Mouse (Mus musculus) stomach, postnatal 0 days (tissue): ENCODE data around the gene Ddx24. TPM values are rescaled to one million over a fixed set of nuclear protein-coding genes. Genes with fewer than 3 reads are reported as not detected.
A peak's percentile ranks its signal among the peaks of the same experiment; 100 is the strongest.

Experiments
- ATAC-seq: fragments of 200-750 bp; cut with Nextera tagmentation; 2 replicates; pipeline ENCODE4 v1.8.0; 2017; ENCODE audit not compliant: low FRiP score, low TSS enrichment
- DNase-seq: peaks from one replicate; pipeline ENCODE4 v3.0.0-alpha.2; 2016; ENCODE audit warnings: low spot score
- H3K27ac ChIP-seq: fragments of 300-500 bp; sonication (generic); replicated peaks from 2 replicates; pipeline ENCODE4 v1.5.1; 2014; ENCODE audit warnings: mild to moderate bottlenecking, control low read depth
- H3K27me3 ChIP-seq: fragments of 300-500 bp; sonication (generic); 2 replicates; pipeline ENCODE4 v1.6.1; 2014; ENCODE audit warnings: low read length; ENCODE audit not compliant: control insufficient read depth, insufficient read depth
- H3K36me3 ChIP-seq: fragments of 300-500 bp; sonication (generic); 2 replicates; pipeline ENCODE4 v1.6.1; 2014; ENCODE audit warnings: low read length, mixed read lengths; ENCODE audit not compliant: control insufficient read depth, insufficient read depth
- H3K4me1 ChIP-seq: fragments of 300-500 bp; sonication (generic); replicated peaks from 2 replicates; pipeline ENCODE4 v1.6.1; 2014; ENCODE audit warnings: antibody characterized with exemption; ENCODE audit not compliant: control insufficient read depth, insufficient read depth
- H3K4me2 ChIP-seq: fragments of 300-500 bp; sonication (generic); replicated peaks from 2 replicates; pipeline ENCODE4 v1.6.1; 2014; ENCODE audit warnings: low read depth, mild to moderate bottlenecking, control low read depth, moderate library complexity
- H3K4me3 ChIP-seq: fragments of 300-500 bp; sonication (generic); 2 replicates; pipeline ENCODE4 v1.5.1; 2014; ENCODE audit warnings: low read depth, low read length, control low read depth
- H3K9ac ChIP-seq: fragments of 300-500 bp; sonication (generic); 2 replicates; pipeline ENCODE4 v1.6.1; 2014; ENCODE audit warnings: mild to moderate bottlenecking, low read length, control low read depth, mixed read lengths
- H3K9me3 ChIP-seq: fragments of 300-500 bp; sonication (generic); 2 replicates; pipeline ENCODE4 v1.6.1; 2016; ENCODE audit warnings: low read length; ENCODE audit not compliant: control insufficient read depth
- CTCF ChIP-seq: IDR thresholded peaks from 2 replicates; pipeline ENCODE4 v1.5.1; 2016; ENCODE audit warnings: antibody characterized with exemption, low read depth, mild to moderate bottlenecking, moderate library complexity
- EP300 ChIP-seq: optimal IDR thresholded peaks from 2 replicates; pipeline ENCODE3; 2016; ENCODE audit warnings: antibody characterized with exemption
- WGBS: fragments of 180-500 bp; shearing (Covaris S2); extraction: QIAGEN DNeasy Blood & Tissue Kit; methylation state at CpG from one replicate; pipeline ENCODE4 v1.1.7; 2014; 5-methylcytosine and 5-hydroxymethylcytosine counted together
- polyA plus RNA-seq: library from polyadenylated mRNA; unstranded; fragments of >200 nt; fragmentation: Nextera tagmentation; extraction: Ambion mirVana; gene quantifications from 2 replicates; pipeline ENCODE4 v1.2.1, GENCODE M21; 2015

The Ddx24 gene
- polyA plus RNA-seq, 1 experiment from 2014 or later = 84.8 TPM

DNA sequence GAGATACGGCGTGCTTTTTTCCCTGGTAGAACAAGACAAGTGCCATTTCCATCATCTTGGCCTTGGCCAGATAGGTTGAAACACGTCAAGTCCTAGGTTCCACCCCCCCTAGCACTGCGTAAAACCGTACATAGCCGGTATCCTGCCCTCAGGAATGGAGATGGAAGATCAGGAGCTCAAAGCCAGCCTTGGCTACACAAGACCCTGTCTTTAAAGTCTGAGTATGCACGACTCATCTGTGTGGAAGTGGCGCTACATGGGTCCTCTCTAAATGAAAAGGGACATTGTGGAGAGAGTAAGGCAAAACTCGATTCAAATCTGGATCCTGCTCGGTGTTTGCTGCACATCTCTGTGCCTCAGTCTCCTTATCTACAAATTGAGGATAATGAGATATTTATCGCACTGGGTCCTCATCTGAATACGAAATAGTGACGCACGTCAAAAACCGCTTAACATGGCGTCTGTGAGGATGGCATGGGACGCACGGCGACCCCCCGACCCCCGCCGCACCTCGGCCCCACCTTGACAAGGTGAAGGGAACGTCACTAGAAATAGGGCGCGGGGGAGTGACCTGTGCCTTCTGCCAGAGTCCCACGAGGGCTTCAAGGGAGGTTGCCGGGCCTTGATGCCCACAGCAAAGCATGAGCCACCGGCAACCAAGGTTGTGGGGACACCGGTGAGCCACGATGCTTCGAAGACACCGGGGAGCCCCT, 458 bp downstream of the Ddx24 start:
- Histone ChIP-seq H3K9me3 (no peaks in the 10 kb centered on the region), H3K36me3 (peaks cover 4% of the 10 kb centered on the region; the same call in 1 of the 2 replicates), H3K9ac (peak overlapping the region; percentile 92), H3K4me2 (peak overlapping the region; percentile 79), H3K27ac (peak overlapping the region; percentile 70), H3K4me1 (peaks cover 8% of the 10 kb centered on the region; the same call in 1 of the 2 replicates), H3K27me3 (no peaks in the 10 kb centered on the region), H3K4me3 (peak overlapping the region; percentile 89)
- DNase-seq (no peak), ATAC-seq (peak; percentile 40)
- TF ChIP-seq CTCF (no peak), EP300 (no peak)
- WGBS = 7% methylated on average over 33 of the region's 33 CpGs

DNA sequence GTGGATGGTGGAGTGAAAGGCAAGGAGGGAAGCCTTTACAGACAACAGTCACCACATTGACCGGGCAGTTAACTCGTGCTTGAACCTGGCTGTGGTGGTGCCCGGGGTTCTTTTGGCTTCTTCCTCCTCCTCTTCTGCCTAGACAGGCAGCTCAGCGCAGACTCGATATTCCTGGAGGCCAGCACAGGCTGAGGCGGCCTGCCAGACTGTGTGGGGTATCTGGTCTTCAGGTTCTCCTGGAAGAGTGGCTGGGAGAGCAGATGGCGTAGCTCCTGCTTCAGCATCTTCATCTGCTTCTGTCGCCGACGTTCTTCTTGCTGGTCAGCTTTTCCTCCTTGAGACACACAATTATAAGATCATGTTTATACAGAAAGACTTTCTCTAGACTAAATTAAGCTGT, 17.5 kb downstream of the Ddx24 start:
- no peaks in the 10 kb centered on the region for H3K27me3 ChIP-seq
- TF ChIP-seq CTCF = no peak
- ATAC-seq = no peak
- H3K36me3 ChIP-seq = peaks cover 53% of the 10 kb centered on the region
- no peaks in the 10 kb centered on the region for H3K4me1 ChIP-seq
- no peak overlapping the region for H3K9ac ChIP-seq
- no peak for DNase-seq
- no peak overlapping the region for H3K27ac ChIP-seq
- H3K4me3 ChIP-seq = no peak overlapping the region
- no peaks in the 10 kb centered on the region for H3K9me3 ChIP-seq
- no peak overlapping the region for H3K4me2 ChIP-seq
- WGBS = 84% methylated on average over 10 of the region's 10 CpGs

DNA sequence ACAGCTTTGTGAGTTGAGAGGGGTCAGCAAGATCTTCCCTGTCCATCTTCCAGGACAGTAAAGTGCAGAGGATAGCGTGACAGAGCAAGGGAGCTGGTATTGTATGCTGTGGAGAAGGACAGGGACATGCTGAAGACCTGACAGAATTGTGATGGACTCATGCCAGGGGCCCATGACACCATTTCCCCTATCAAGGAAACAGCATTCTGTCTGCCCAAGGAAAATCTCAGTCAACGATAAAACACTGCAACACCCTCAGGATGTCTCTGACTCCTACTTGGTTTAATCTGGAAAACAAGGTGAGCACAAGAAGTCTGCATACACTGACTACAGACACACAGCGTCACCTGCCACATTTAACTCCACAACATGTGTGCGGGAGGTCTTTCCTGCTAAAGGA, 17.9 kb downstream of the Ddx24 start, which contains the start of gene 9330161L09Rik:
Gene 9330161L09Rik, minus strand, starts transcription at position 101 of the 400 bp plus-strand sequence.
- Histone ChIP-seq H3K4me3 (no peak within 1 kb of the TSS), H3K27ac (no peak within 1 kb of the TSS), H3K9ac (no peak within 1 kb of the TSS), H3K4me1 (no peaks in the 10 kb centered on the region), H3K27me3 (no peaks in the 10 kb centered on the region), H3K36me3 (peaks cover 52% of the 10 kb centered on the region), H3K9me3 (no peaks in the 10 kb centered on the region), H3K4me2 (no peak within 1 kb of the TSS)
- DNase-seq (no peak), ATAC-seq (no peak)
- TF ChIP-seq CTCF = no peak
- TF ChIP-seq EP300 = no peak
- WGBS = 93% methylated on average over 4 of the region's 4 CpGs

DNA sequence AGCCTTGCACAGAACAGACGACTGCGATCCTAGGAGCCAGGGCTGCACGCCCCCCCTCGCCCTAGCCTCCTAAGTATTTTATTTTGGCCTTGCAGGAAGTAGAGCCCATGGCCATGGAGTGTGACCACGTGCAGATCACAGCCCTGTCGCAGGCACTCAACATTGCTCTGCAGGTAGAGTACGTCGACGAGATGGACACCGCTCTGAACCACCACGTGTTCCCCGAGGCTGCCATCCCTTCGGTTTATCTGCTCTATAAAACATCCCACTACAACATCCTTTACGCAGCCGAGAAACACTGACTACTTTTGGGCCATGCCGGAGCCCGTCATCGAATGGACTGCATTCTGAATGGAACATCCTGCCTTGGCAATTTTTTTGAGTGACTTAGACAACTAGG, 21.5 kb downstream of the Ddx24 start:
- TF ChIP-seq CTCF = no peak
- TF ChIP-seq EP300 = no peak
- Histone ChIP-seq H3K9me3 (no peaks in the 10 kb centered on the region), H3K4me1 (no peaks in the 10 kb centered on the region), H3K27me3 (no peaks in the 10 kb centered on the region), H3K9ac (no peak overlapping the region), H3K36me3 (peaks cover 33% of the 10 kb centered on the region), H3K4me3 (no peak overlapping the region), H3K27ac (no peak overlapping the region), H3K4me2 (no peak overlapping the region)
- no peak for ATAC-seq
- no peak for DNase-seq
- WGBS = 85% methylated on average over 18 of the region's 18 CpGs

DNA sequence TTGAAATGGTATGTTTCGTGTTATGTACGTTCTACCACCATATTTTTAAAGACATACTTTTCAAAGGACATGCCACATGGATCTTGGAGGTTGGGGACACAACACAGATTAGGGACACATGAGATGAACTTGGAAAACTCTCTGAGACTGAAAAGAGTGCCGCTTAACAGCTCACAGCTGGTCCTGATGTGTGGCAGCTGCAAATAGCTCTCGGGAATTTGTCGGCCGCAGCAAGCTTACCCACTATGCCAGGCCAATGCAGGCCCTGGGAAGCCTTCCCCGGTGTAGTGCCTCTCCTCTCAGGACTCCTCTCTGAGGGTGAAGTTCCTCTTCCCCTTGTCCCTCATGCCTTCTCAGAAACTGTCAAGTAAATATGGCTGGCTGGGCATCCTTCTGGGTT, 28.9 kb downstream of the Ddx24 start:
- TF ChIP-seq CTCF (no peak), EP300 (no peak)
- Histone ChIP-seq H3K9ac (no peak overlapping the region), H3K4me1 (no peaks in the 10 kb centered on the region), H3K27me3 (no peaks in the 10 kb centered on the region), H3K4me3 (no peak overlapping the region), H3K9me3 (no peaks in the 10 kb centered on the region), H3K4me2 (no peak overlapping the region), H3K36me3 (no peaks in the 10 kb centered on the region), H3K27ac (no peak overlapping the region)
- DNase-seq = no peak
- ATAC-seq = no peak
- WGBS = 78% methylated on average over 7 of the region's 7 CpGs

DNA sequence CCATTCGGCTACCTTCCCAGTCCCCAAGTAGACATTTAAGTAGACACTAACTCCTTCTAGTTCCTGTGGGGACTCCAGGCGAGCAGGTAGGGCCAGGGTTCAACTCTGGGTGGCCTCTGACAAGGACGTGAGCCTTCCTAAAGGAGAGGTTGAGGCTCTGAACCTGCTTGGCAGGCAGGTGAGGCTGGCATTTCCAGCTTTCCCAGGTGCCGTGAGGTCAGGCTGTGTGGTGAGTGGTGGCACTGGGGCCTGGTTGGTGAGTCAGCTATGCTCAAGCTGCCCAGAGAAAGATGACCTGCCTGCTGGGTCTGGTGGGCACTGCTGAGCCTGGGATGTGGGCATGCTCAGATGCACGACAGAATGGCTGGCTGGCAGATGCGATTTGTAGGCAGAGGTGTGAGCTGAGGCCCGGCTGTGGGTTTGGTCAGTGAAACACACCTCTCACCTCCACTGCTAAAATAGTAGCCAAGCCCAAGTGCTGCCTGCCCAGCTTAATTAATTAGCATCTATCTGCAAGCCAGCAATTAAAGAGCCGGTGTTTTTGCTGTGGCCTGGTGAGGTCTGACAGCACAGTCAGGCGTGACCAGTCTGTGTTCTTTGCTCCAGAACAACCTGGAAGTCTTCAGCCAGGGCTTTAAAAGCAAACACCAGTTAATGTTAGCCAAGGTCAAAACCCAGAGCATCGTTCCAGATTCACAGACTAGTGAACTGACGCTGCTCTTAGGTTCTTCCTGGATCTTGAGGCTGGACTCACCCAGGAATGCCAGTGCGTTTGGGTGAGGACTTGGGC, 29.9 kb downstream of the Ddx24 start:
- TF ChIP-seq EP300 (no peak), CTCF (no peak)
- DNase-seq = no peak
- no peaks in the 10 kb centered on the region for H3K9me3 ChIP-seq
- WGBS = 55% methylated on average over 12 of the region's 12 CpGs
- H3K27me3 ChIP-seq = no peaks in the 10 kb centered on the region
- H3K27ac ChIP-seq = peak overlapping the region; percentile 69; the same call in 1 of the 2 replicates
- no peak overlapping the region for H3K9ac ChIP-seq
- H3K4me1 ChIP-seq = no peaks in the 10 kb centered on the region
- no peaks in the 10 kb centered on the region for H3K36me3 ChIP-seq
- no peak overlapping the region for H3K4me3 ChIP-seq
- H3K4me2 ChIP-seq = no peak overlapping the region
- no peak for ATAC-seq
